Mouse (Mus musculus): Measurements from ENCODE around the gene Dag1.
"Not testable (repeated sequence)": the region's sequence is repeated elsewhere in the genome, so short reads cannot be mapped to it uniquely, and the experiment has no call there.

Dag1 gene

DNA sequence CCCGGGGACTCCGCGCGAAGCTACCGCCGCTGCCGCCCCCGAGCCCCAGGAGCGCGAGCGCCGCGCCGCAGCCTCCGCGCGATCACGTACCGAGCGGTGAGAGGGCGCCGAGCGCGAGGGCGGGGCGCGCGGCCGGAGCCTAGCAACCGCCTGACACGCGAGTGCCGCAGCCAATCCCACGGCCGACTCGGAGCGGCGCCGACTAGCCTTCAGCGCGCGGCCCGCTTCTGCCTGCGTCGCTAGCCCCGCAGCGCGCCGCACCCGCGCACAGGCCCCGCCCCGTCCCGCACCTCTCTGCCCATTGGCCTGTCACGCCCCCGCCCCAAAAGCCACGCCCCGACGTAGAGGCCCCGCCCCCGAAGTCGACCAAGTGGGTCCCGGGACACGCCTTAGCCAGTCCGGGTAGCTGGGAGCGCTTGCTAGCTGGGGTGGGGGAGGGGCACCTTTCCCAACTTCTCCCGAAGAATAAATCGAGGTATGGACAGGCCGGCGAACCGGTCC, at the start of gene Dag1:
Dag1 (minus strand) TSS at position 269 of the 501 bp plus-strand sequence.
- DNase-seq (ENCODE audit: low spot score in 2 of 2): peak; percentile 95 to 98

DNA sequence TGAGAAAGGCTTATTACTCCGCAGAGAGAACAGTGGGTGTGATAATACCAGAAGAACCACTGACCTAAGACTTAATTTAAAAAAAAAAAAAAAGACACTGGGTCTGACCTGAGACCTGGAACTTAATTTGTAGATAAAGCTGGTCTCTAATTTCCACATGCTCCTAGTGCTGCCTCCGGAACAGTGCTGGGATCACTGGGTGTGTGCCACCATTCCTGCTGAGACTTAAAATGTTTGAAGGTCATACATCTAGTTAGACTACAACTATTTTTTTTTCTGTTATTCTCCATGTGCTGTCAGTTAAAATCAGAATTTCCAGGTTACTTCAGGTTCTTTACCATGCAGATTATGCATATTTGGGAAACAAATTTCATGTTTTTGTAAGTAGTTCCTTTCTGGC, 44.4 kb upstream of the Dag1 start:
- DNase-seq (ENCODE audit: low spot score in 2 of 2): no peak

DNA sequence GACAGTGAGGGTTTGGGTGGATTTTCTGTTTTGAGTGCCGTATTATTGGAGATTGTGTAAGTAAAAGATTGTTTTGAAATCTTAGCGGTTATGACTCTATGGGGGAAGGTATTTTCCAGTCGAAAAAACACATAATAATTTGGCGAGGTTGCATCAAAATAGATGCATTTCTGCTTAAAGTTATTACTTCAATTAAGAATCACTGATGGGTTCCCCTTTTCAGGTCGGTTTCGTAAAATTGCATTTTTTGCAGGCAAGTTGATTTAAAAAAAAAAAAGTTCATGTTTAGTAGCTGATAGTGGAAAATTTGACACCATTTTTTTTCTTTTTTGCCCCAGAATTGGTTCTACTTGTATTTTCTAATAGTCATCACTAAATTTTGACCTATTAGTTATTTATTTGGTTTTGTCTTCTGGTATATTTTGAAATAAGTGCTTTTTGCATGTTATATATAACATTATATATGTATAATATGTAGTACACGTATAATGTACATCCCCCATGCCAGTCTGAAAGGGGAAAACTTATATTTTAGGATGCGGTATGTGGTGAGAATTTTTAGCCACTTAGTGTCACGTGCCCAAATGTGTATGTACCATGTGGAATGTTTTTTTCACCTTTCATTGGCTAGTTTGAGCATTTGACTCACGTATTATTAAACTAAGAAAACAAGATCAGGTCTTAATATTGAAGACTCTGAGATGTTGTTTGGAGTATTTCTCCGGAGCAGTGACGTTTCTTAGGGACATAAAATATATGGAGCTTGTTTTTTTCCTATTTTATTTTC, 43.5 kb upstream of the Dag1 start:
- DNase-seq (ENCODE audit: low spot score in 2 of 2): no peak

DNA sequence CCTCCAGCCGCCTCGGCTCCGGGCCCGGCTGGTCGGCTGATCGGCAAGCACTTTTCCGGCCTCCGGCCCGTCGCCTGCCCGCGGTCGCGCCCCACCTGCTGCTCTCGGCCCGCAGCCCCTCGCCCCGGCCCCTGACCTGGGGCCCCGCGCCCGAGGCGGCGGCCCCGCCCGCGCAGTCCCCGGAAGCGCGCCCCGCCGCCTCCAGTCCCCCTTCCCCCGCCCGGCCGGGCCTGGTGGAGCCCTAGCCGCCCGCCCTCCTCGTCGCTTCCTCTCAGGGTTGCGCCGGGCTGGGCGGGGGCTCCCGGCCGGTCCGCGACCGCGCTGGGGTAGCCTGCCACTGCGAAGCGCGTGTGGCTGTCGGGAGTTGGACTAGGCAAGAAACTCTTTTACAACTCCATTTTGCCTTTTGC, 42.8 kb upstream of the Dag1 start:
- DNase-seq (ENCODE audit: low spot score in 2 of 2): no peak

DNA sequence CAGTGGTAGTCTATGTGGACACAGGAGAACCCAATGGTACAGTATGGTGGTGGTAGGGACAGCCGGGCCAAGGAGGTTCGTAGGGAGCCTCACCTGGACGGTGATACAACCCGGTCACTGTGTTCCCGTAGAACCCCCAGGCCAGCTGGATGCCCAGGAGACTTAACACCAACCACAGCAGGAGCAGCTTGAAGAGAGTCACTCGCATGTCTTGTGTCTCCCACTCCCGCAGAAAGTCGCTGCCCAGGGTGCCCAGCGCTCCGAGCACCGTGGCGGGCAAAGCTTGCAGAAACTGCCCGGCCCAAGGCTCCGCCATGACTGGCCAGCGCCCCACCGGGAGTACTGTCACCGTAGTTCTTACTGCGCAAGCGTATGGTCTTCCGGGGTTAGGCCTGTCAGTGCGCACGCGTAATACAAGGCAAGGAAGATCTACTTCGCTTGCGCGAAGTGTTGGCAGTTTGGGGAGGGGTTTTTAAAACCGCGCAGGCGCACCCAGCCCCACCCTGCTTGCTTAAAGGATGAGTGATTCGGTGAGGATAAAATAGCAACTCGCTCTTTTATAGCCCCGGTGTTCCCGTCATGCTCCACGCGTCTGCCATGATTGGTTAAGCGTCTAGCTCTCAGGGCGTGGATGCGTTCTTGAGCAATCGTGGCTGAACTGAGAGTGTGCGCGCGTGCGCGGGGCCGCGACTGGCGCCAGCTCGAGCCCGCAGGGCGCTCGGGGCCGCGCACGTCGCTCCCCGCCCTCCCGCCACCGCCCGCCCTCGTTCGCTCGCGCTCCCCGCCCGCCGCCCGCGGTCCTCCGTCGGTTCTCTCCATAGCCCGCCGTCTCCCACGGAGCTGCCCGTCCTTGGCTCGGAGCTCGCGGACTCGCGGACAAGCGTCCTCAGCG, 42.1 kb upstream of the Dag1 start, which contains the start of the genes Rhoa and Tcta:
Rhoa (plus strand) TSS at position 501 of the 892 bp plus-strand sequence.
Tcta (minus strand) TSS at position 532 of the 892 bp plus-strand sequence.
- DNase-seq (ENCODE audit: low spot score in 2 of 2): peak; percentile 98 to 100

DNA sequence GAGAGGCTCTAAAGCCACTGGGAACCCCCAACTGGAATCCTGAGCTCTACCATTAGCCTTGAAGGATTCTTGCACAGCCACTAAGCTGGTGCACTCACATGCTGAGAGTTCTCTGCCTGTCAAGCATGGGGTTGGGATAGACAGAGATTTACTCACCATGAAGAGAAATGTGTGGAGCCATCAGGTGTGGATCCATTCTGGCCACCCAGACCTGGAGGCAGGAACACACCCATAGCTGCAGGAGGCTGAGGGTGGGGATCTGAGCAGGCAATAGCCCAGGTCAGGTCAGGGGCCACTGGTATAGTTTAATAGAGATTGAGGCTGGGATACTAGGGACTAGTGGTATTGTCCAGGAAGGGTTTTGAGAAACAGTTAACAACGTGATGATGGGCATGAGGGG, 41.4 kb upstream of the Dag1 start:
- peak in 1 of 2 experiments; percentile 16 for DNase-seq (ENCODE audit: low spot score in 2 of 2)

DNA sequence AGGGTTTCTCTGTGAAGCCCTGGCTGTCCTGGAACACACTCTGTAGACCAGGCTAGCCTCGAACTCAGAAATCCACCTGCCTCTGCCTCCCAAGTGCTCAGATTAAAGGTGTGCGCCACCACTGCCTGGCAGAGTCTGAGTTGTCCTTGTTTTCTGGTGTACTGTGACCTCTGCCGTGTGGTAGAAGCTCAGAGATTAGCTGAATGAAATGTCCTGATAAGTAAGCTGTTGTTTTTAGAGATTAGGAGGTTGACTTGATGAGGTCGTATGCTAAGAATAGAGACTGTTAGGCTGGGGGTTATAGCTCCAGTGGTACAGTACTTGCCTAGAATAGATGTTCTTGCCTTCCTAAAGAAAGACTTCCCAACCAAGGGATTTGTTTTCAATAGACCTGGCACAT, 41.0 kb upstream of the Dag1 start:
- DNase-seq (ENCODE audit: low spot score in 2 of 2): no peak

DNA sequence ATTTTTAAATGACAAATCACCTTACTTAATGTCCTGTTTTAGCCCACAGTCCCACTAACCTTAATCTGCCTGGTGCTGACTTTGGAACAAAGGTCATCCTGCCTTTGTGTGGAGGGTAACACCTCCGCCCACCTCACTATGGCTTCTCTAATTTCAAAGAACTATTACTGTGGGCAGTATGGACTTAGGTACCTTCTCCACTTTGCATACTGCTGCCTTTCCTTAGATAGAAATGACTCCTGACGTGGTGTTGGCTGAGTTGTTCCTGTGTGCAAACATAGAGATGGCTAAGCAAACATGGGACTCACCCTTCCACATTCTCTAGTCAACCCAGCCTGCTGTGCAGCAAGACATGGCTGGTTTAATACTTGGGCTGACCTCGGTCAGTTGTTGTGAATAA, 38.1 kb upstream of the Dag1 start:
- DNase-seq (ENCODE audit: low spot score in 2 of 2): no peak

DNA sequence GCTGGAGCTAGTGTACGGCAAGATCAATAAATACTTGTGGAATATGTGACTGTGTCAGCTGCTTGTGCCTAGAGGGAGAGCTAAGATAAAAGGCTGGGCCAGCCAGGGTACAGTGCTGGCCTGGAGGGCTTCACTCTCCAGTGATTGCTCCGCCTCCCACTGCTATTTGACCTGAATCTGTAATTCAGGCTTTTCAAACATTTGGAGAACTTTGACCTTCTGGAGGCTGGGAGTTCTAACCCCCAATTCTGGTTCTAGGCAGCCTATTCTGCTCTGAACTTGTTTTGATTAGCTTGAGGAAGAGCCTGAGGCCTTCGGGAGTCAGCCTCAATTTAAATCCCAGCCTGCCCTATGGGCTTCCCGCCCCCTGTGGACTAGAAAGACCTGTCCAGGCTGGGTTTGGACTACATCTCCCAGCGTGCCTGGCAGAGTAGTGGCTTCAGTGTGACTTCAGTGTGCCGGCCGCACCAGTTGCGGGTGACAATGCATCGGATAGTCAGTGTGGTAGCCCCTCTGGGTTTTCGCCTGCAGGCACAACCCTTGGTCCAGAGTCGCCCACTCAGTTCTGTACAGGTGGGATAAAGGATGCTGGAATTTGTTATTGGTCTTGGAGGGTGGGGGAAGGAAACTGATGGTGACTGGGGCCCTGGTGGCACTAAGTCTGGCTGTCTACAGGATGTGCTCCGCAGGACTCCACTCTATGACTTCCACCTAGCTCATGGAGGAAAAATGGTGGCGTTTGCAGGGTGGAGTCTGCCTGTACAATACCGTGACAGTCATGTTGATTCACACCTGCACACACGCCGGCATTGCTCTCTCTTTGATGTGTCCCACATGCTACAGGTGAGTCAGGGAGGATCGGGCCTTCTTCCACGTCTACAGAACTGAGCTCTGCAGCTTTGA, 32.9 kb upstream of the Dag1 start, which contains the start of gene Amt:
Amt (plus strand) TSS at position 401 of the 903 bp plus-strand sequence.
- peak in 1 of 2 experiments; percentile 21 for DNase-seq (ENCODE audit: low spot score in 2 of 2)

DNA sequence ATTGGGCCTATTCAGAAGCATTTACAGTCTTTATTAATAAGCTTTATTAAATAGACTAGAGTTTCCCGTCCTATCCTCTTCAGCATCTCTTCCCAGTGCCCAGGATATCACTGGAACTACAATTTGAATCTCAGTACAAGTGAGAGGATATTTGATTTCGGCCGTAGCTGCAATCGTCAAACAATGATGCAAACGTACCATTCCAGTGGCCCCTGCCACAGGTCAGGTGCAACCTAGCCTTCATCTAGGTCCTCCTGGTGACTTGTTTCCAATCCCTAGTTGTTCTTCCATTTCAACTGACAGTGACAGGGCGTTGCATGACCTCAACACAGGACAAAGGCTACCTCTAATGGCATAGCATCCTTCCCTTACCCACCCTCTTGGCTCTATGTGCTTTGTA, 27.0 kb upstream of the Dag1 start:
- no peak for DNase-seq (ENCODE audit: low spot score in 2 of 2)

DNA sequence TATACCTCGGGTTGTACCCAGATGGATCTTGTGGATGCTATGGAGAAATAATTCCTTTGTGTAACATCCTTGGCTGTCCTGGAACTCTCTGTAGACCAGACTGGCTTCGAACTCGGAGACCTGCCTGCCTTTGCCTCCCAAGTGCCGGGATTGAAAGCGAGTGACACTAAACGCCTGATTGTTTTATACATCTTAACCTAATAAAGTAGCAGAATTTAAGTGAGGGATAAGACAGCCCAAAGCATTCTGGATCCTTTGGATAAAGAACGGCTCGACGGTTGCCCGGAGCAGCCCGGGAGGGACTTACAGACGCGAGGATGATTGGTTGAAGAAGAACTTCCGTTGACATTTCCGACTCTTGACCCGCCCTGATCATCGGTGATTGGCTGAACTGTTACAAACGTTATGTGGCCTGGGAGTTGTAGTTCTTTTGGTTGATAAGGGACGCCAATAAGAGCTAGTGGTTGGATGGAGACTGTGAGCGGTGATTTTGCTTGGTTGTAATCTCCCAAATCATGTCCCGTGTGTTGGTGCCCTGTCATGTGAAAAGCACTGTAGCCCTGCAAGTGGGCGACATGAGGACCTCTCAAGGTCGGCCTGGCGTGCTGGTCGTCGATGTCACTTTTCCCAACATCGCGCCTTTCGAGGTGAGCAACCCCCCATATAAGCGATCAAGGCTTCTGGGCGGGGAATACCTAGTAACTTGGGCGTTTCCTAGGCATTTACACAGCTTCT, 26.4 kb upstream of the Dag1 start, which contains the start of gene Nicn1:
Nicn1 (plus strand) TSS at position 414 of the 735 bp plus-strand sequence.
- peak; percentile 92 to 96 for DNase-seq (ENCODE audit: low spot score in 2 of 2)

DNA sequence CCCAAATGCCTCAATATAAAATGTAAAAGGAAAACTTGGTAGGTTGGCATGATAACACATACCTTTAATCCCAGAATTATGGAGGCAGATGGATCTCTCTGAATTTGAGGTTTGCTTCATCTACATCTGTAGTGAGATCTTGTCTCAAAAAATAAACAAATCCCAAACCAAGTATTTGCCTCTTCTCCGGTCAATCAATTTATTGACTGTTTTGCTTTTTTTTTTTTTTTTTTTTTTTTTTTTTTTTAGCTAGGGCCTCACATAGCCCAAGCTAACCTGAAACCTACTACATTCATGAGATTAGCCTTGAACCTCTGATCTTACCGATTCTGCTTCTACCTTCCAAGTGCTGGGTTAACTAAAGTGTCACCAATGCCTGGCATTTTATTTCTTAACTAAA, 25.6 kb upstream of the Dag1 start:
- DNase-seq (ENCODE audit: low spot score in 2 of 2): no peak

DNA sequence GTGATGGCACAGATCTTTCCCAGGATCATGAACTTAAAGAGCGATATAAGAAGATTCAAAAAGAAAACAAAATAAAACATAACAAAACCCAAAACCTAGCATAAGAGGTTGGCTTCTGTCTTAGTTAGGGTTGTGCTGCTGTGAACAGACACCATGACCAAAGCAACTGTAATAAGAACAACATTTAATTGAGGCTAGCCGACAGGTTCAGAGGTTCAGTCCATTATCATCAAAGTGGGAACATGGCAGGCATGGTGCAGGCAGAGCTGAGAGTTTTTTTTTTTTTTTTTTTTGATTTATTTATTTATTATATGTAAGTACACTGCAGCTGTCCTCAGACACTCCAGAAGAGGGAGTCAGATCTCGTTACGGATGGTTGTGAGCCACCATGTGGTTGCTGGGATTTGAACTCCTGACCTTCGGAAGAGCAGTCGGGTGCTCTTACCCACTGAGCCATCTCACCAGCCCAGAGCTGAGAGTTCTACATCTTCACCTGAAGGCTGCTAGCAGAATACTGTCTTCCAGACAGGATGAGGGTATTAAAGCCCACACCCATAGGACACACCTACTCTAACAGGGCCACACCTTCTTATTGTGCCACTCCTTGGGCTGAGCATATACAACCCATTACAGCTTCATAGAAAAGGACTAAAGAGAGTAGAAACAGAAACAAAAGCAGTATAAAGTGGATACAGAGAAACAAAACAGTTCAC, 23.9 kb upstream of the Dag1 start:
- not testable (repeated sequence) for DNase-seq (ENCODE audit: low spot score in 2 of 2)

DNA sequence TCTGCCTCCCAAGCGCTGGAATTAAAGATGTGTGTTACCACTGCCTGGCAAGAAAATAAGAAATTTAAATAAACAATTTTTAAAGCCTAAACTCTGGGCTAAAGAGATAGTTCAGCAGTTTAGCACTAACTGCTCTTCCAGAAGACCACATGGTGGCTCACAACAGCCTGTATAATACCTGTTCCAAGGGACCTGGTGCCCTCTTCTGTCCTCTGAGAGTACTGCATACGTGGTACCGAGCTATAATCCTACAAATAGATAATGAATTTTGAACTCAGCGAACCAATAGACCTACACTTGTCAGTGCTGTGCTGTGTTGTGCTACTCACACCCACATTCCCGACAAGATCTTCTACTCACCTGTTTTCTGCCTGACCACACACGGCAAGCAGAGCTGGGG, 20.7 kb upstream of the Dag1 start:
- DNase-seq (ENCODE audit: low spot score in 2 of 2): peak in 1 of 2 experiments; percentile 57

DNA sequence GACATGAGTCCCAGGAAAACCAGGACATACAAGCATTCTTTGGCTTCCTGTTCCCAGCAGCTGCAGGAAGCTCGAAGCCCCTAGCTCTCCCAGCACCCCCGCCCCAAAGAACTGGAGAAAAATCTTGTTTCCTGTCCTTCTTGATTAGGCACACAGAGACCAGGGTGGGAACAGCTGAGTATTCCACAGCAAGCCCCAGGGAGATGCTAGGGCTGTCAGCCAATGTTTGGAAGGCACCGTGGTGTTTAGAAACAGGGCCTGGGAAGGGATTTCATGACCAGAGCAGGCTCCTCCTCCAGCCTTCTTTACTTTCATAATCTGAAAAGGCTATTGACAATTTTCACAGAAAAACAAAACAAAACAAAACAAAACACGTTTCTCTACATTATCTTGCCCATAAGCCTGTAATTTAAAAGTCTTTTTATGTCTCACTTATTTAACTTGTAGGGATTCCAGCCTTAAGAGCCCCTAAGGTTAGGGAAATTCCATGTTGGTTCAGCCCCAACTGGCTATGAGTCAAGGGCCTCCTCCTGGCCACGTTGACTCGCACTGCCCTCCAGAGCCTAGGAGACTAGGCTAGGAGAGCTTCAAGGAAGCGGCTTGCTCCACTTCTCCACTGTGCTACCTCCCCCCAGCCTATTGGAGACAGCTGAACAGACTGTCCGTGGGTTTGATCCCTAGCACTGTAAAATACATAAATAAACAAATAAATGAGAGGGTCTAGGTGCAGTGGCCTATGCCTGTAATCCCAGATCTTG, 16.5 kb upstream of the Dag1 start:
- DNase-seq (ENCODE audit: low spot score in 2 of 2): no peak

DNA sequence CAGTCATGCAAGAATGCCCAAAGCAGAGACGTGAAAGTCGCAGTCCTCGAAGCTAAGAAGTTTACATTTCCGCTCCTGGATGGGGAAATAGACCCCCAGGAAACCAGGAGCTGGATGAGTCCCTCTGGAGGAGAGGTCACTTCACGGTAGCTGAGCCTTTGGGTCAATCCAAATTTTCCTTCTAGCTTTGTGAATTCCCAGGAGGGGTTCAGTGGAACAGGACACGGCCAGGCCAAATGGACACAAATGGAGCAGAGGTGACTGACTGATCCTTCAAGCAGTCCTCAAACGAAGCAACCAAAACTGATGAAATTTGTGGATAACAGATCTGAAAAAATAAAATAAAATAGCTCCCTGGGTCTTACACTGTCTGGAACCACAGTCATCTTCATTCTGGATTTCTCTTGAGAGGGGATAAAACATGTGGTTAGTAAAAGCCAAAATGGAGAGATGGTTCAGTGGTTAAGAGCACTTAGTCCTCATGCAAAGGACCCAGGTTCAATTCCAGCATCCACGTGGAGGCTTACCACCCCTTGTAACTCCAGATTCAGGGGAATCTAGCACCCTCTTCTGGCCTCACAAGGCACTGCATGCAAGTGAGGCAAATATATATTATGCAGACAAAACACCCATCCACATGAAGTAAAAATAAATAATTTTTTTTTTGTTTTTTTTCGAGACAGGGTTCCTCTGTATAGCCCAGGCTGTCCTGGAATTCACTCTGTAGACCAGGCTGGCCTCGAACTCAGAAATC, 15.1 kb upstream of the Dag1 start:
- no peak for DNase-seq (ENCODE audit: low spot score in 2 of 2)

DNA sequence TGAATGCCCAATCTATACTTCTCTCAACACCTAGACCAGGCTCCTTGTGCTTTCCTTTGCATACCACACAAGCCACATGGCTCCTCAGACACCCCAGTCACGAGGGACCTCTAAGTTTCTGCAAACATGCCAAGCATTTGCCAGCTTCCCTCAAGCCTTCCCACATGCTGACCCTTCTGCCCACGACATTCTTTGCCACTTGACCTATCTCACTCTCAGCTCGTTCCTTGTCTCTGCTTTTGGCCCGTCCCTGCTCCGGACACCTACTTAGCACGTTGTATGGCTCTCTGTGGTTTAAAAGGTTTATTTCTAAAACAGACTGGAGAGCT, 11.5 kb upstream of the Dag1 start:
- no peak for DNase-seq (ENCODE audit: low spot score in 2 of 2)

Data from frontal cortex, postnatal 14 days (tissue).